Mouse (Mus musculus): Measurements from ENCODE around the gene Fancg.

Gene Fancg

GRCm38 (mm10) chr4:43010161-43011038 lies at the start of gene Fancg:
Fancg (minus strand) TSS chr4:43010506.
- peak; percentile 93 for ATAC-seq (ENCODE audit: low TSS enrichment)

- ATAC-seq (ENCODE audit: low TSS enrichment): no peak
Measured at GRCm38 (mm10) chr4:43059697-43060096, 49.4 kb upstream of the Fancg start.

- ATAC-seq (ENCODE audit: low TSS enrichment): peak; percentile 98
Measured at GRCm38 (mm10) chr4:43058753-43059654, 48.7 kb upstream of the Fancg start, which contains the start of gene Unc13b. Unc13b (plus strand) TSS chr4:43058953.

- no peak for ATAC-seq (ENCODE audit: low TSS enrichment)
Measured at GRCm38 (mm10) chr4:43058392-43058752, 48.1 kb upstream of the Fancg start.

GRCm38 (mm10) chr4:43057654-43058053 lies 47.3 kb upstream of the Fancg start:
- ATAC-seq (ENCODE audit: low TSS enrichment): no peak

- peak; percentile 77; the same call in 1 of the 2 replicates for ATAC-seq (ENCODE audit: low TSS enrichment)
Measured at GRCm38 (mm10) chr4:43052627-43053026, 42.3 kb upstream of the Fancg start.

- peak; percentile 38; the same call in 1 of the 2 replicates for ATAC-seq (ENCODE audit: low TSS enrichment)
Measured at GRCm38 (mm10) chr4:43047231-43047630, 36.9 kb upstream of the Fancg start.

- no peak for ATAC-seq (ENCODE audit: low TSS enrichment)
Measured at GRCm38 (mm10) chr4:43046607-43047006, 36.3 kb upstream of the Fancg start.

- peak; percentile 82 for ATAC-seq (ENCODE audit: low TSS enrichment)
Measured at GRCm38 (mm10) chr4:43045659-43046302, 35.5 kb upstream of the Fancg start, which contains the start of gene Fam214b. Fam214b (minus strand) TSS chr4:43046220.

GRCm38 (mm10) chr4:43045285-43045658 lies 35.0 kb upstream of the Fancg start:
- ATAC-seq (ENCODE audit: low TSS enrichment): no peak

GRCm38 (mm10) chr4:43044673-43045072 lies 34.4 kb upstream of the Fancg start:
- ATAC-seq (ENCODE audit: low TSS enrichment): no peak

GRCm38 (mm10) chr4:43043644-43044357 lies 33.5 kb upstream of the Fancg start:
- no peak for ATAC-seq (ENCODE audit: low TSS enrichment)

GRCm38 (mm10) chr4:43040881-43041547 lies 30.7 kb upstream of the Fancg start:
- ATAC-seq (ENCODE audit: low TSS enrichment): no peak

GRCm38 (mm10) chr4:43040114-43040572 lies 29.8 kb upstream of the Fancg start:
- peak; percentile 91 for ATAC-seq (ENCODE audit: low TSS enrichment)

GRCm38 (mm10) chr4:43039609-43040008 lies 29.3 kb upstream of the Fancg start:
- ATAC-seq (ENCODE audit: low TSS enrichment): no peak

GRCm38 (mm10) chr4:43038567-43039495 lies 28.5 kb upstream of the Fancg start:
- peak; percentile 39 for ATAC-seq (ENCODE audit: low TSS enrichment)

- ATAC-seq (ENCODE audit: low TSS enrichment): no peak
Measured at GRCm38 (mm10) chr4:43037860-43038566, 27.7 kb upstream of the Fancg start.

- ATAC-seq (ENCODE audit: low TSS enrichment): no peak
Measured at GRCm38 (mm10) chr4:43036356-43036755, 26.1 kb upstream of the Fancg start.

- no peak for ATAC-seq (ENCODE audit: low TSS enrichment)
Measured at GRCm38 (mm10) chr4:43035851-43036250, 25.5 kb upstream of the Fancg start.
